9 mouse cellular contexts compared by ENCODE assay signal in the genomic region with DNA sequence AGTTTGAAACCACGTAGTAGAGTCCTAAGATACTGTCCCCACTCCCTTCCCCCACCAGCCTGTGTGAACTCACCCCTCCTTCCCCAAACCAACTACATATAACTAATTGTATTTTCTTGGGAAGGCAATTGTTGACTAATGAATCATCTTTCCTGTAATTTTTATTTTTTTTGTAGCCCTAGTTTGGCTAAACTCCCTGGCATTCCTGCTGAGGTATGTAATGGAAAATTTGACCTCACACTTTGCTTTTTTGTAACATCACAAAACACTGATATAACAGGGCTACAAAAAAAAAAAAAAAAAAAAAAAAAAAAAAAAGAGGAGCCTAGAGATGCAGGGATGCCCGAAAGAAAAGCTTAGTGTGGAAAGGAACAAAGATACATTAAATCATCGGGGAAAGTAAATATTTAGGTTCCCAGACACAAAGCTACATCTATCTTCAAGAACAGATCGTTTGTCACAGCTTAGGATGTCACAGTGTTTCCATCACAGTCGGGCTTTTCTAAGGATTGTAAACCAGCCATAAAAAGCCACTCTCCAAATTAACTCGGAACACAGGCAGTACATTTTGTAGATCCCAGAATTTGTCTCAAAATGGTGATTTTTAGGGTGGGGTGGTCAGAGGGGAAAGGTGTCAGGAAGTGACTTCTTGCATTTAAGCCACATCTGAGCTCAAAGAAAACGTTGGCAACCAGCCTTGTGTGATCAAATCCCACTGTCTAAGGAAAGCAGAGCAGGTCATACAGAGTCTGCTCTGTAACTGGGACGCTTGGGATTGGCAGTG.
A peak's percentile ranks its signal among the peaks of the same experiment; 100 is the strongest.
DNase-seq lines count a peak whose midpoint lies in the region; ATAC-seq and TF ChIP-seq lines count a peak whose summit lies in the region.
"Had no signal": no experiment of that assay in that cellular context is flagged by ENCODE, and none has a peak within 500 bp of the region (broad histone marks: within the 10 kb centered on the region; RNA-seq: fewer than 3 reads in every experiment).

No protein-coding gene starts in this region.

- no peak overlapping the region for H3K9ac ChIP-seq in liver, postnatal 0 days (replicated peaks)
- H3K9ac ChIP-seq in liver, embryonic 12.5 days = no peak overlapping the region
- no peak overlapping the region for H3K9ac ChIP-seq in heart, embryonic 13.5 days
- H3K9ac ChIP-seq in kidney, postnatal 0 days (ENCODE audit: low read depth, low read length) = no peak overlapping the region
- no peak overlapping the region for H3K9ac ChIP-seq in stomach, embryonic 14.5 days (replicated peaks; ENCODE audit: low read depth, low read length)
- no peak overlapping the region for H3K9ac ChIP-seq in forebrain, postnatal 0 days

- H3K27me3 ChIP-seq in liver, postnatal 0 days (ENCODE audit: insufficient read depth, low read length) = no peaks in the 10 kb centered on the region
- no peaks in the 10 kb centered on the region for H3K27me3 ChIP-seq in liver, embryonic 12.5 days (replicated peaks)
- no peaks in the 10 kb centered on the region for H3K27me3 ChIP-seq in heart, embryonic 13.5 days (replicated peaks)
- no peaks in the 10 kb centered on the region for H3K27me3 ChIP-seq in kidney, postnatal 0 days (ENCODE audit: insufficient read depth, low read length)
- H3K27me3 ChIP-seq in stomach, embryonic 14.5 days (ENCODE audit: control insufficient read depth, insufficient read depth, low read length) = no peaks in the 10 kb centered on the region
- no peaks in the 10 kb centered on the region for H3K27me3 ChIP-seq in forebrain, postnatal 0 days (ENCODE audit: insufficient read depth, low read length)

- no peaks in the 10 kb centered on the region for H3K9me3 ChIP-seq in liver, postnatal 0 days (ENCODE audit: low read length)
- H3K9me3 ChIP-seq in liver, embryonic 12.5 days (replicated peaks) = no peaks in the 10 kb centered on the region
- H3K9me3 ChIP-seq in heart, embryonic 13.5 days = no peaks in the 10 kb centered on the region
- no peaks in the 10 kb centered on the region for H3K9me3 ChIP-seq in kidney, postnatal 0 days (replicated peaks; ENCODE audit: low read length)
- no peaks in the 10 kb centered on the region for H3K9me3 ChIP-seq in stomach, embryonic 14.5 days (ENCODE audit: control insufficient read depth, low read depth, low read length)
- no peaks in the 10 kb centered on the region for H3K9me3 ChIP-seq in forebrain, postnatal 0 days (ENCODE audit: low read length)

- H3K27ac ChIP-seq in liver, postnatal 0 days (ENCODE audit: low read depth) = 0 out of 2 replicates have a peak overlapping the region, but pooled peaks have one; percentile 11
- H3K27ac ChIP-seq in liver, embryonic 12.5 days = no peak overlapping the region
- peak overlapping the region; percentile 82 for H3K27ac ChIP-seq in heart, embryonic 13.5 days (replicated peaks)
- peak overlapping the region; percentile 70 for H3K27ac ChIP-seq in kidney, postnatal 0 days
- peak overlapping the region; percentile 64; the same call in 1 of the 2 replicates for H3K27ac ChIP-seq in stomach, embryonic 14.5 days (ENCODE audit: low read length)
- H3K27ac ChIP-seq in forebrain, postnatal 0 days (ENCODE audit: low read depth, low read length) = no peak overlapping the region

- H3K4me1 ChIP-seq in liver, postnatal 0 days (ENCODE audit: insufficient read depth) = peaks cover 6% of the 10 kb centered on the region
- H3K4me1 ChIP-seq in liver, embryonic 12.5 days = peaks cover 7% of the 10 kb centered on the region; the same call in 1 of the 2 replicates
- peaks cover 74% of the 10 kb centered on the region for H3K4me1 ChIP-seq in heart, embryonic 13.5 days
- peaks cover 23% of the 10 kb centered on the region for H3K4me1 ChIP-seq in kidney, postnatal 0 days (replicated peaks; ENCODE audit: insufficient read depth, low read length)
- peaks cover 25% of the 10 kb centered on the region for H3K4me1 ChIP-seq in stomach, embryonic 14.5 days (ENCODE audit: control insufficient read depth, insufficient read depth, low read length)
- H3K4me1 ChIP-seq in forebrain, postnatal 0 days (ENCODE audit: insufficient read depth) = no peaks in the 10 kb centered on the region

- no peak for ATAC-seq in liver, postnatal 0 days
- no peak for ATAC-seq in liver, embryonic 12.5 days
- no peak for ATAC-seq in heart, embryonic 13.5 days (ENCODE audit: extremely low read depth, insufficient number of reproducible peaks, low FRiP score, low TSS enrichment)
- ATAC-seq in kidney, postnatal 0 days (replicated peaks; ENCODE audit: low FRiP score, low read depth) = no peak
- no peak for ATAC-seq in stomach, embryonic 14.5 days (ENCODE audit: insufficient number of reproducible peaks, insufficient read depth, low FRiP score, low read depth)
- ATAC-seq in forebrain, postnatal 0 days = no peak

- H3K4me2 ChIP-seq in liver, postnatal 0 days (ENCODE audit: low read depth, low read length) = no peak overlapping the region
- H3K4me2 ChIP-seq in liver, embryonic 12.5 days = no peak overlapping the region
- no peak overlapping the region for H3K4me2 ChIP-seq in heart, embryonic 13.5 days
- no peak overlapping the region for H3K4me2 ChIP-seq in kidney, postnatal 0 days (ENCODE audit: low read length)
- H3K4me2 ChIP-seq in stomach, embryonic 14.5 days (replicated peaks; ENCODE audit: low read depth, low read length) = no peak overlapping the region
- no peak overlapping the region for H3K4me2 ChIP-seq in forebrain, postnatal 0 days (ENCODE audit: low read depth)

- TF ChIP-seq CTCF in liver, postnatal 0 days (IDR thresholded peaks at IDR 0.05; ENCODE audit: low read depth) = no peak
- no peak for TF ChIP-seq CTCF in kidney, postnatal 0 days (IDR thresholded peaks at IDR 0.05; ENCODE audit: low read depth)
- no peak for TF ChIP-seq CTCF in forebrain, postnatal 0 days (IDR thresholded peaks at IDR 0.05; ENCODE audit: low read depth)

- DNase-seq in liver, postnatal 0 days = no peak
- peak; percentile 81 for DNase-seq in kidney, postnatal 0 days (ENCODE audit: low spot score)
- no peak for DNase-seq in forebrain, postnatal 0 days
- no peak for DNase-seq in c-Kit-positive CD71-positive TER-119-positive erythroid progenitor cells, embryonic 14.5 days (ENCODE audit: low spot score)
- DNase-seq in frontal cortex, postnatal 14 days (ENCODE audit: low spot score in 2 of 2) = no peak
- DNase-seq: cerebellum, adult 11 months had no signal

- no peak overlapping the region for H3K4me3 ChIP-seq in liver, postnatal 0 days (ENCODE audit: low read depth, low read length)
- H3K4me3 ChIP-seq in liver, embryonic 12.5 days = no peak overlapping the region
- no peak overlapping the region for H3K4me3 ChIP-seq in heart, embryonic 13.5 days
- no peak overlapping the region for H3K4me3 ChIP-seq in kidney, postnatal 0 days (replicated peaks; ENCODE audit: low read depth, low read length)
- H3K4me3 ChIP-seq in stomach, embryonic 14.5 days (ENCODE audit: low read depth, low read length) = no peak overlapping the region
- no peak overlapping the region for H3K4me3 ChIP-seq in forebrain, postnatal 0 days (ENCODE audit: low read depth, low read length)

- TF ChIP-seq EP300 in liver, postnatal 0 days (IDR thresholded peaks at IDR 0.05; ENCODE audit: low read depth) = peak; percentile 14; the same call in 1 of the 2 replicates

- H3K36me3 ChIP-seq in liver, postnatal 0 days (replicated peaks; ENCODE audit: insufficient read depth, low read length) = no peaks in the 10 kb centered on the region
- no peaks in the 10 kb centered on the region for H3K36me3 ChIP-seq in liver, embryonic 12.5 days
- no peaks in the 10 kb centered on the region for H3K36me3 ChIP-seq in heart, embryonic 13.5 days
- H3K36me3 ChIP-seq in kidney, postnatal 0 days (ENCODE audit: insufficient read depth, low read length) = no peaks in the 10 kb centered on the region
- H3K36me3 ChIP-seq in stomach, embryonic 14.5 days (ENCODE audit: control insufficient read depth, insufficient read depth, low read length) = no peaks in the 10 kb centered on the region
- H3K36me3 ChIP-seq in forebrain, postnatal 0 days (ENCODE audit: insufficient read depth) = no peaks in the 10 kb centered on the region

- 39% methylated on average over 8 of the region's 8 CpGs for WGBS in liver, postnatal 0 days (ENCODE audit: insufficient replicate concordance)
- 40% methylated on average over 8 of the region's 8 CpGs for WGBS in liver, embryonic 12.5 days (ENCODE audit: insufficient replicate concordance)
- WGBS in heart, embryonic 13.5 days = 35% methylated on average over 8 of the region's 8 CpGs
- WGBS in kidney, postnatal 0 days = 20% methylated on average over 8 of the region's 8 CpGs
- 11% methylated on average over 8 of the region's 8 CpGs for WGBS in stomach, embryonic 14.5 days
- WGBS in forebrain, postnatal 0 days = 53% methylated on average over 8 of the region's 8 CpGs

Comparison
In these comparisons a context has a peak if more than half of its experiments do, and no peak if none do; other contexts are left out.
1. H3K27ac ChIP-seq: peak in liver, postnatal 0 days (single experiment), heart, embryonic 13.5 days (single experiment), kidney, postnatal 0 days (single experiment) and stomach, embryonic 14.5 days (single experiment); none in liver, embryonic 12.5 days (single experiment) and forebrain, postnatal 0 days (single experiment).